ENCODE assay signal across 23 mouse cellular contexts in the genomic region with DNA sequence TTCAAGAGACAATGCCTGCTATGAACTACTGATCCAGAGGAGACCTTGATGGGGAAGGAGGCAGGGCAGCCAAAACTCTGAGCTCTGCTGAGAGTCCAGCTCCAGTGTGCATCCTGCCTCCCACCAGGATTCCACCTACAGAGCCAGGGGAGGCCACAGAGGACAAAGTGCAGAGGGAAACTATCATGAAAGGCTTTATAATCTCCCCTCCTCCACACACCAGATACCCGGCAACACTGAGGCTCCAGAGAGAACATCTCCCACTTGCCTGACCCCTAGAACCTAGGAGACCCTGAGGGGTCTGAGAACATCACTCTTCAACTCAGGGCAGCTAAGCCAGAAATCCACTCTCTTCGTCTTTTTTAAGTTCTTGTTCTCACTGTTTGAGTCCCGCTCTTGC.
DNase-seq lines count a peak whose midpoint lies in the region; ATAC-seq and TF ChIP-seq lines count a peak whose summit lies in the region.
"Had no signal": no experiment of that assay in that cellular context is flagged by ENCODE, and none has a peak within 500 bp of the region (broad histone marks: within the 10 kb centered on the region; RNA-seq: fewer than 3 reads in every experiment).

No protein-coding gene starts in this region.

- H3K9ac ChIP-seq in kidney, embryonic 15.5 days, result no peak overlapping the region
- H3K9ac ChIP-seq in intestine, embryonic 15.5 days, result no peak overlapping the region
- H3K9ac ChIP-seq in intestine, embryonic 16.5 days (ENCODE audit: low read depth, low read length), result no peak overlapping the region
- H3K9ac ChIP-seq in stomach, postnatal 0 days (ENCODE audit: low read length), result no peak overlapping the region
- H3K9ac ChIP-seq in midbrain, embryonic 16.5 days (ENCODE audit: low read depth, low read length), result no peak overlapping the region
- H3K9ac ChIP-seq: embryonic facial prominence, embryonic 13.5 days; embryonic facial prominence, embryonic 15.5 days; forebrain, embryonic 12.5 days had no signal

- no peak for TF ChIP-seq EP300 in stomach, postnatal 0 days (optimal IDR thresholded peaks at IDR 0.05)

- 57% methylated on average over 3 of the region's 3 CpGs for WGBS in kidney, embryonic 15.5 days
- WGBS in intestine, embryonic 15.5 days, result 51% methylated on average over 3 of the region's 3 CpGs
- 47% methylated on average over 3 of the region's 3 CpGs for WGBS in intestine, embryonic 16.5 days
- 42% methylated on average over 3 of the region's 3 CpGs for WGBS in stomach, postnatal 0 days
- 78% methylated on average over 3 of the region's 3 CpGs for WGBS in midbrain, embryonic 16.5 days

- 0 out of 2 replicates have a peak overlapping the region, but pooled peaks have one; percentile 18 for H3K27ac ChIP-seq in kidney, embryonic 15.5 days
- H3K27ac ChIP-seq in intestine, embryonic 15.5 days, result no peak overlapping the region
- H3K27ac ChIP-seq in intestine, embryonic 16.5 days (ENCODE audit: low read length), result peak overlapping the region; percentile 50
- no peak overlapping the region for H3K27ac ChIP-seq in stomach, postnatal 0 days (replicated peaks)
- H3K27ac ChIP-seq in midbrain, embryonic 16.5 days (ENCODE audit: low read length), result no peak overlapping the region
- H3K27ac ChIP-seq: embryonic facial prominence, embryonic 13.5 days; embryonic facial prominence, embryonic 15.5 days; forebrain, embryonic 10.5 days; forebrain, embryonic 12.5 days had no signal

- no peaks in the 10 kb centered on the region for H3K4me1 ChIP-seq in kidney, embryonic 15.5 days
- H3K4me1 ChIP-seq in intestine, embryonic 15.5 days (replicated peaks), result no peaks in the 10 kb centered on the region
- no peaks in the 10 kb centered on the region for H3K4me1 ChIP-seq in intestine, embryonic 16.5 days (ENCODE audit: control insufficient read depth, insufficient read depth, low read length)
- H3K4me1 ChIP-seq in stomach, postnatal 0 days (replicated peaks; ENCODE audit: control insufficient read depth, insufficient read depth), result no peaks in the 10 kb centered on the region
- no peaks in the 10 kb centered on the region for H3K4me1 ChIP-seq in midbrain, embryonic 16.5 days (ENCODE audit: control insufficient read depth, insufficient read depth, low read length)
- H3K4me1 ChIP-seq: embryonic facial prominence, embryonic 13.5 days; embryonic facial prominence, embryonic 15.5 days; forebrain, embryonic 10.5 days; forebrain, embryonic 12.5 days had no signal

- no peak overlapping the region for H3K4me2 ChIP-seq in kidney, embryonic 15.5 days
- no peak overlapping the region for H3K4me2 ChIP-seq in intestine, embryonic 15.5 days (replicated peaks)
- H3K4me2 ChIP-seq in intestine, embryonic 16.5 days (ENCODE audit: low read depth, low read length), result 0 out of 2 replicates have a peak overlapping the region, but pooled peaks have one; percentile 4
- H3K4me2 ChIP-seq in stomach, postnatal 0 days (replicated peaks; ENCODE audit: low read depth), result no peak overlapping the region
- no peak overlapping the region for H3K4me2 ChIP-seq in midbrain, embryonic 16.5 days (ENCODE audit: low read length)
- H3K4me2 ChIP-seq: embryonic facial prominence, embryonic 13.5 days; embryonic facial prominence, embryonic 15.5 days; forebrain, embryonic 12.5 days had no signal

- H3K36me3 ChIP-seq in kidney, embryonic 15.5 days, result no peaks in the 10 kb centered on the region
- no peaks in the 10 kb centered on the region for H3K36me3 ChIP-seq in intestine, embryonic 15.5 days
- no peaks in the 10 kb centered on the region for H3K36me3 ChIP-seq in intestine, embryonic 16.5 days (ENCODE audit: control insufficient read depth, insufficient read depth, low read length)
- H3K36me3 ChIP-seq in stomach, postnatal 0 days (ENCODE audit: control insufficient read depth, insufficient read depth, low read length), result no peaks in the 10 kb centered on the region
- no peaks in the 10 kb centered on the region for H3K36me3 ChIP-seq in midbrain, embryonic 16.5 days (ENCODE audit: control insufficient read depth, insufficient read depth, low read length)
- H3K36me3 ChIP-seq: embryonic facial prominence, embryonic 13.5 days; embryonic facial prominence, embryonic 15.5 days; forebrain, embryonic 10.5 days; forebrain, embryonic 12.5 days had no signal

- no peaks in the 10 kb centered on the region for H3K9me3 ChIP-seq in kidney, embryonic 15.5 days (replicated peaks)
- no peaks in the 10 kb centered on the region for H3K9me3 ChIP-seq in intestine, embryonic 15.5 days
- no peaks in the 10 kb centered on the region for H3K9me3 ChIP-seq in intestine, embryonic 16.5 days (ENCODE audit: control insufficient read depth, low read length)
- H3K9me3 ChIP-seq in stomach, postnatal 0 days (ENCODE audit: control insufficient read depth, low read length), result no peaks in the 10 kb centered on the region
- no peaks in the 10 kb centered on the region for H3K9me3 ChIP-seq in midbrain, embryonic 16.5 days (replicated peaks; ENCODE audit: control insufficient read depth, low read length, poor library complexity, severe bottlenecking)
- H3K9me3 ChIP-seq: embryonic facial prominence, embryonic 13.5 days; embryonic facial prominence, embryonic 15.5 days; forebrain, embryonic 10.5 days; forebrain, embryonic 12.5 days had no signal

- no peak for DNase-seq in kidney, adult 18-20 months
- DNase-seq in stomach, postnatal 0 days (ENCODE audit: low spot score), result peak; percentile 4
- no peak for DNase-seq in layer of hippocampus, postnatal 25 days (ENCODE audit: extremely low spot score in 1 of 2, low spot score in 1 of 2)
- DNase-seq: adrenal gland, adult 2 months; adrenal gland, postnatal 10 days; adrenal gland, postnatal 25 days; cerebellum, adult 11 months; cerebellum, adult 18-20 months; cerebellum, adult 8-10 months; cerebellum, adult 9-11 months; cerebellum, postnatal 14 days; cerebellum, postnatal 36 days; embryo, embryonic 11 days had no signal

- 0 out of 2 replicates have a peak, but pooled peaks have one; percentile 12 for ATAC-seq in kidney, embryonic 15.5 days (replicated peaks; ENCODE audit: low FRiP score)
- ATAC-seq in intestine, embryonic 15.5 days, result peak; percentile 79
- peak; percentile 87 for ATAC-seq in intestine, embryonic 16.5 days
- ATAC-seq in stomach, postnatal 0 days (ENCODE audit: low FRiP score, low TSS enrichment), result no peak
- no peak for ATAC-seq in midbrain, embryonic 16.5 days
- ATAC-seq: forebrain, embryonic 14.5 days had no signal

- H3K4me3 ChIP-seq in kidney, embryonic 15.5 days (replicated peaks), result no peak overlapping the region
- no peak overlapping the region for H3K4me3 ChIP-seq in intestine, embryonic 15.5 days (replicated peaks)
- H3K4me3 ChIP-seq in intestine, embryonic 16.5 days (ENCODE audit: low read length), result no peak overlapping the region
- H3K4me3 ChIP-seq in stomach, postnatal 0 days (ENCODE audit: low read depth, low read length), result no peak overlapping the region
- no peak overlapping the region for H3K4me3 ChIP-seq in midbrain, embryonic 16.5 days (ENCODE audit: low read depth, low read length)
- H3K4me3 ChIP-seq: embryonic facial prominence, embryonic 13.5 days; embryonic facial prominence, embryonic 15.5 days; erythroblast, embryonic 14.5 days; forebrain, embryonic 10.5 days; forebrain, embryonic 12.5 days had no signal

- no peaks in the 10 kb centered on the region for H3K27me3 ChIP-seq in kidney, embryonic 15.5 days
- no peaks in the 10 kb centered on the region for H3K27me3 ChIP-seq in intestine, embryonic 15.5 days (replicated peaks)
- H3K27me3 ChIP-seq in intestine, embryonic 16.5 days (replicated peaks; ENCODE audit: control insufficient read depth, insufficient read depth, low read length), result no peaks in the 10 kb centered on the region
- H3K27me3 ChIP-seq in stomach, postnatal 0 days (ENCODE audit: control insufficient read depth, insufficient read depth, low read length), result no peaks in the 10 kb centered on the region
- H3K27me3 ChIP-seq in midbrain, embryonic 16.5 days (ENCODE audit: control insufficient read depth, insufficient read depth, low read depth, low read length), result no peaks in the 10 kb centered on the region
- H3K27me3 ChIP-seq: embryonic facial prominence, embryonic 13.5 days; embryonic facial prominence, embryonic 15.5 days; forebrain, embryonic 12.5 days had no signal

- no peak for TF ChIP-seq CTCF in stomach, postnatal 0 days (IDR thresholded peaks at IDR 0.05; ENCODE audit: low read depth)

Comparison
In these comparisons a context has a peak if more than half of its experiments do, and no peak if none do; other contexts are left out.
1. H3K27ac ChIP-seq: peak in kidney, embryonic 15.5 days (single experiment) and intestine, embryonic 16.5 days (single experiment); none in intestine, embryonic 15.5 days (single experiment), stomach, postnatal 0 days (single experiment) and midbrain, embryonic 16.5 days (single experiment).
2. ATAC-seq: peak in kidney, embryonic 15.5 days (single experiment), intestine, embryonic 15.5 days (single experiment) and intestine, embryonic 16.5 days (single experiment); none in stomach, postnatal 0 days (single experiment) and midbrain, embryonic 16.5 days (single experiment).